Mouse (Mus musculus) induced T-regulatory cell, adult 2 months (primary cell): Measurements from ENCODE around the gene Mecom.
A peak's percentile ranks its signal among the peaks of the same experiment; 100 is the strongest.

Source experiments
- DNase-seq: peaks from one replicate; pipeline ENCODE4 v3.0.0-alpha.2; 2012; ENCODE audit warnings: low read depth

Mecom gene

GRCm38 (mm10) chr3:30016766-30017165, 531.0 kb downstream of the Mecom start:
- no peak for DNase-seq

DNA sequence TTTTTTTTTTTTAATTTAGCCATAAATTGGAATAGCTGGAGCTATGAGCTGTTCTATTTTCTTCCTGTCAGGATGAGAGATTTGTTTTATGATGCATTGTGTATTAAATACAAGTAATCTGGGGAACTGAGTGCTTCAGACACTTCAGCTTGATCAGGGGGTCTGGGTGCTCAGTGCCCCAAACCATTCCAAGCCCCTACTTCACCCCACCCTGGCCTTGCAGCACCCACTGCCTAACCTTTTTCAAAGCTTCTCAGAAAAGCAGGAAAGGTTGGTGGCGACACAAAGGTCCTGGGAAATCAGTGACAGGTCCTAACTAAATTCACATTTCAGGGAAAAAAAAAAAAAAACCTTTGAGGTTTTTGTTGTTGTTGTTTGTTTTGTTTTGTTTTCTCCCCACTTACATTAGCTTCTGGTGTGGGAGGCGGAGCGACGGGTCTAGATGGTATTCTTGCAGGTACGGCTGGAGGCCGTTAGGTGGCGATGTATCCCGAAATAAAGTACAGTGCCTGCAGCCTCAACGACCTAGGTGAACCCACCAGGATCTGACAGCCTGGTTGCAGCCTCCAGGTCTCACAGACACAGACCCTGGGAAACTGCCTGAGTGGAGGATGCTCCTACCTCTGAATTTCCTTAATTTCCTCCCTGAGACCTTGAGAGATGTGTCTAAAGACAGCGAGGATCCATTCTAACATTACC, 532.7 kb downstream of the Mecom start:
- DNase-seq: peak; percentile 0

GRCm38 (mm10) chr3:30014279-30014678, 533.5 kb downstream of the Mecom start:
- no peak for DNase-seq

- no peak for DNase-seq
Observed at GRCm38 (mm10) chr3:30013416-30013815, 534.4 kb downstream of the Mecom start.

- DNase-seq: no peak
Observed at GRCm38 (mm10) chr3:30012666-30013365, 535.0 kb downstream of the Mecom start.

GRCm38 (mm10) chr3:30012150-30012549, 535.7 kb downstream of the Mecom start:
- DNase-seq: no peak

DNA sequence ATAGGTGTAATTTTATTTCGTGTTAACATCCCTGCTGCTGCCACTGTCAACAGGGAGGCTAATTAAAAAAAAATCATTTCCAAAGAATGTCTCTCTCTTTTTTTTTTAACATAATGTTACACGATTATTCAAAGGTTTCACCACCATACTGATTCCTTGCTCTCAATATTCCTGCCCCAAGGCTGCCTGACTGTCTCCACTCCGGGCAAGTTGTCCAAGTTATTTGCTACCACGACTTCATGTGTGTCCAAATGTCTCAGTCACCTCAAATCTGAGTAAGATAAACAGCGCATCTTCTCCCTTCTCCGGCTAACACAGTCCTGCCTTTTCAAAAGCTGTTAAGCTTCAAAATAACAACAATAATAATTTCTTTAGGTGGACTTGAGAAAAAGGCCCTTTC, 536.1 kb downstream of the Mecom start:
- DNase-seq: no peak

DNA sequence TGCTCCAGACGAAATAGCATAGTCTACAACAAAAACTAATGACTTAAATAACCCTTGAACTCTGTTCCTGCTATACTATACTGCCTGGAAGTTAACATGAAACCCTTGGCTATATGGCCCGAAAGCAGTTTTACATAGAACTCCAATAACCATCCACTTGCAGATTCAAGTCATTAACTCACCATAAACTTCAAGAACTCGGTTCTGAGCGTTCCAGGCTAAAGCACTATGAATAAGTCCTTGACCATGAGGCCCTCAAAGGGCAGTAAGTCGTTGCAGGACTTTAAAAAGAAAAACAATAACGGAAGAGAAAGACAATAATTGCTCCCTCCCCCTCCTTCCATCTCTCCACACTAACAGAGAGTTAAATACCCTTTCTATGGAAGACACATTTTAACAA, 536.9 kb downstream of the Mecom start:
- no peak for DNase-seq

- no peak for DNase-seq
Observed at GRCm38 (mm10) chr3:30009596-30009995, 538.2 kb downstream of the Mecom start.

DNA sequence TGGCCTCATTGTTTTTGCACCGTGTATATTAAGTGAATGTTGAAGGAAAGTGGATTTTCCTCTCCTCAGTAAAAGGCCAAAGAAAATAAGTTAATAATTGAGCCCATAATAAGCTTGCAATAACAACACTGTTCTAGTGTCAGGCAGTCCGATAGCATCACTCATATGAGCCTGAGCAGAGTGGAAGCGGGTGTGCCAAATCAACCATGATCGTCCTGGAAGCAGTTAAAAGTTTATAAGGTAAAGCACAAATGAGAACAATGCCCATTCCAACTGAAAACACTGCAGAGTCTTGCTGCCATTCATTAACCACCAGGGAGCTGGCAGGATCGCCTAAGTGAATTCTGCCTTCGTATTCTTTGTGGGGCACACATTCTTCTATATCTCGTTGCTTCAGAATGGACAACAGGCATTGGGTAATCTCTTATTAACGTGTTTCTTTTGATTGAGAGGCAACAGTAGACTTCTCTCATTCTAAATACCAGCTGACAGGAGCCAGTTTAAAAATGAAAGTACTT, 542.9 kb downstream of the Mecom start:
- DNase-seq: no peak

DNA sequence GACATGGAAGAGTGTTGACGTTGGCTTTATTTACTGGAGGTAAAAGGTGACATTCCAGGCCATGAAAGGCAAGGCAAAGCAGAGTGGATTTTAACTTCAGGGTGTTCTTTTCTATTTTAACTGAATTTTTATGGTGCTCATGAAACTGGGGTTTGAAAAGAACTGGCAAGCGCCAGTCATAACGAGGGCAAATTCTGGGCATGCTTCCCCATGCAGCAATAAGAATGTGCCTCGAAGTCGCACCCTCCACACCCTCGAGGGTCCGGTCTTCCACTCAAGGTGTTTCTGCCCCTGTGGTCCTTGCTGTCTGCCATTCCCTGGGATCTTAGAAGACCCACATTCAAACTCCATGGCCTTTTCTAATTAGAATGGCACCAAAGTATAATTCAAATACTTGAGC, 547.5 kb downstream of the Mecom start:
- DNase-seq: no peak

- no peak for DNase-seq
Observed at GRCm38 (mm10) chr3:29999035-29999434, 548.8 kb downstream of the Mecom start.

GRCm38 (mm10) chr3:29997068-29997467, 550.7 kb downstream of the Mecom start:
- DNase-seq: no peak

DNA sequence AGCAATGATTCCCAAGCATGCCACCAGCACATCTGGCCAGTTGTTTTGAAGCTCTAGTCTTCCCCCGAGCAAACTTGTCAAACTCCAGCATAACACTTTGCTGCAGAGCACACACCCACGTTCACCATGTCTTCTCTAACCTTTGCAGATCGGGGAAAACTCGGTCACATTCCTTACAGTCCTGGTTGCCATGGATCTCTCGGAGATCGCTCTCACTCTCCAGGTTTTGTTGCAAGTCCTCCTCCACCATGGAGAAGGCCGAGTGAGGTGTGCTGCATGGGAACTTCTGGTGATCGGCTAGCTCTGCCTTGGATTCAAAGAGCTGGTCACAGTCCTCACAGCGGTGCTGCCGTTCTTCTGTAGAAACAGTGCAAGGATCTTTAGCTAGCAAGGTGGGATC, 554.5 kb downstream of the Mecom start:
- no peak for DNase-seq

DNA sequence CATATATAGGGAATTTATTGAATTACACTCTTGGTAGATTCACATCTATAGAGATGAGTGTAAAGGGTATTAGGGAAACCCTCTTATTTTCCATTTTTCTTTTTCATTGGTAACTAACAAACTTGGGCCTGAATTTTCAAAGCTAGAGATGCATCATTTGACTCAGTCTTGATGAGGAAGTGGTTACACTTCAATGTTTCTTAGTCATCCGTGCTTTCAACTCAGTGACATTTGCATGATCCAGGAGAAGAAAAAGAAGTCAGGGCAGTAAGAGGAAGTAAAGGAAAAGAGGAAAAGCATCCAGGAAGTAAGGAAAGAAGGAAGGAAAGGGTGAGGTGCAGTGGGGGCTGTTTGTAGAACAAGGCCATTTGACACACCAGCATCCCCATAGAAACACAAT, 556.3 kb downstream of the Mecom start:
- no peak for DNase-seq

DNA sequence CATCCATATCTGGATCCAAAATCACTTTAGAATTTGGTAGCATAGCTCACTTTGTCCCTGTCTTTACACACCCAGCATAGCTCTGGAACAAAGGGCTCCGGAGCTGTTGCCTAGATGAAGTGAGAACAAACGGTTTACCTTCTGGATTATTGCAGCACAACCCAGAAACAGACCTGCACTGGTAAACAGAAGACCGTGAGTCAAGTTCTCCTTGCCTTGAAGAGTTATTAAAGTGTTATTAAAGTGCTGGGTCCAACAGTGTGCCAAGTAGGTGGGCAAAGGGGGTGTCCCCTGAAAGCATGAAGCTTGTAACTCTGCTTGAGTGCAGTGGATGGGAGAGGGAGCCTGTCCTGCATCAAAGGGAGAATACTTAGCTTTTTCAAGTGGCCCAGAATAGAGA, 563.4 kb downstream of the Mecom start:
- DNase-seq: no peak

- no peak for DNase-seq
Observed at GRCm38 (mm10) chr3:29981259-29981910, 566.4 kb downstream of the Mecom start.

GRCm38 (mm10) chr3:29980531-29980930, 567.3 kb downstream of the Mecom start:
- DNase-seq: no peak

DNA sequence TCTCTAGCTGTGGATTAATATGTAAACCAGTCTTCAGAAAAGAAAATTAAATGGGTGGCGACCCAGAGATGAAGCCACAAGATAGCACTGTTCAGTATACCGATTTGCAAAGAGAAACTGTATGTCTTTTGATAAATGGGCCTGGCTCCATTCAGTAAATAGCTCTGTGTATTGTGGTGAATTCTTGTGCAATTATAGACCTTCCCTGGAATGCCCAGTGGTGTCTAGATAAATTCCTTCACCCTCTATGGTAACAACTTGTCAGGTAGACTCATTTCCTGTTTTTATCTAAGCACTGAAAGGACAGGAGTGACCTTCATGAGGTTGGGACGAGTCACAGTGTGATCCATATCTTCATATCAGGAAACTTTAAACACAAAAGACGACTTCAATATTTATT, 571.2 kb downstream of the Mecom start:
- DNase-seq: no peak

DNA sequence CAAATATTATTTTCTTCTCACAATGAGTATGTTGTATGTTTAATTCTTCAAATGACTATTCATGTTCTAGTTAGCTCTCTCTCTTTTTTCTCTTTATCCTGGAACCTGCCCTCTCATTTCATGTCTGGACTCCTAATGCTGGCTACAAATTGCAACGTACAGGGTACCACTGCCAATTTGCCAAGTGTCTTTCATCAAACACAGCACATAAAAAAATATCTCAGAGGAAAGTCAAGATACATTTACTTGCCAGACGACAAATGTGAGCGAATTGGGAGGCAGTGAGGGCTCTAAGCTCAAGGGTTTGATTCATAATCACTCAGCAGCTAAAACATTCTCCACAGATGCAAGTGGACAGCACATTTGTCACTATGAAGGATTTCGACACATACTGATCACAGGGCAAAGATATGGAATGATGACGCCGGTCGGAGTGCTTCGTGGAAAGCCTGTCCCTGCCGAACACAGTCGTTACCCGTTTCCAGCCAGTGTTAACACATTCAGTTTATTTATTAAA, 579.3 kb downstream of the Mecom start:
- DNase-seq: no peak

- DNase-seq: no peak
Observed at GRCm38 (mm10) chr3:29963953-29964352, 583.9 kb downstream of the Mecom start.

GRCm38 (mm10) chr3:29963447-29963846, 584.4 kb downstream of the Mecom start:
- no peak for DNase-seq

- DNase-seq: no peak
Observed at GRCm38 (mm10) chr3:29959051-29959450, 588.8 kb downstream of the Mecom start.
